Mouse (Mus musculus): Measurements from ENCODE around the gene Vdac2. TPM values are rescaled to one million over a fixed set of nuclear protein-coding genes. Genes with fewer than 3 reads are reported as not detected.

Gene Vdac2
- total RNA-seq (2022) = 100 to 1,000 TPM; 328 to 342 (median 331) TPM

- DNase-seq (ENCODE audit: low spot score in 2 of 2) = no peak
These were observed at the start of gene Vdac2 for GRCm38 (mm10) chr14:21824938-21825337. TSS of gene Vdac2 (plus strand) at chr14:21825238.

DNA sequence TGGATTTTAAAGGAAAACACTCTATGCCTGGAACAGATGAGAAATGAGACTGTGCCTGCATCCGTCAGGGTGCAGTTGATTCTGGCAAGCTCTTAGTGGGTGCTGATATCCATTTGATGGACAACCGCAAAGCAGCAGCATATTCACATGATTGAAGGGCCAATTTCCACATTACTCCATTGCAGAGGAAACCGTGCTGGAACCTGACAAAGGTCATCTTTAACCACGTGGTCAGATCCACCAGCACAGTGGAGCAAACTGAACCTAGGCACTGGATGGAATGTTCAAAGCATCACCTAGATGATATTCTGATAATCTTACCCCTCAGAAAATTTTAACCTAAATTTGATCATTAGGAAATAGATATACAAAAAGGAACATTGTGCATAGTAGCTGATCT is 48.8 kb upstream of the Vdac2 start:
- DNase-seq (ENCODE audit: low spot score in 2 of 2) = no peak

DNA sequence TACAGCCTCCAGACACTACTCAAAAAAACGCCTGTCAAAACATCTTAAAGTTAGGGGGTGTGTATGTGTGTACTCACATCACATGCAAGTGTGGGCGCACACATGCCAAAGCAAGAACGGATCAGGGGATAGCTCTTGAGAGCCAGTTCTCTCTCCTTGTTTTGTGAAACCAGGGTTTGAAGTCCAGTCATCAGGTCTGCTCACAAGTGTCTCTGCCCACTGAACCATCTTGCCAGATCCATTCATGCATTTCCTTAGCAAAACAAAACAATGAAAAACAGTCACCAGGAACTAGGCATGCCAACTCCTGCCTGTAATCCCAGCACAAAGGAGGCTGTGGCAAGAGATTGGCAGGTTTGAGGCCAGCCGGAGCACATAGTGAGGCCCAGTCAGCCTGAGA is 38.5 kb upstream of the Vdac2 start:
- DNase-seq (ENCODE audit: low spot score in 2 of 2) = no peak

- no peak for DNase-seq (ENCODE audit: low spot score in 2 of 2)
These were observed 37.7 kb upstream of the Vdac2 start for GRCm38 (mm10) chr14:21787374-21787773.

GRCm38 (mm10) chr14:21788121-21788520 is 36.9 kb upstream of the Vdac2 start:
- no peak for DNase-seq (ENCODE audit: low spot score in 2 of 2)

DNA sequence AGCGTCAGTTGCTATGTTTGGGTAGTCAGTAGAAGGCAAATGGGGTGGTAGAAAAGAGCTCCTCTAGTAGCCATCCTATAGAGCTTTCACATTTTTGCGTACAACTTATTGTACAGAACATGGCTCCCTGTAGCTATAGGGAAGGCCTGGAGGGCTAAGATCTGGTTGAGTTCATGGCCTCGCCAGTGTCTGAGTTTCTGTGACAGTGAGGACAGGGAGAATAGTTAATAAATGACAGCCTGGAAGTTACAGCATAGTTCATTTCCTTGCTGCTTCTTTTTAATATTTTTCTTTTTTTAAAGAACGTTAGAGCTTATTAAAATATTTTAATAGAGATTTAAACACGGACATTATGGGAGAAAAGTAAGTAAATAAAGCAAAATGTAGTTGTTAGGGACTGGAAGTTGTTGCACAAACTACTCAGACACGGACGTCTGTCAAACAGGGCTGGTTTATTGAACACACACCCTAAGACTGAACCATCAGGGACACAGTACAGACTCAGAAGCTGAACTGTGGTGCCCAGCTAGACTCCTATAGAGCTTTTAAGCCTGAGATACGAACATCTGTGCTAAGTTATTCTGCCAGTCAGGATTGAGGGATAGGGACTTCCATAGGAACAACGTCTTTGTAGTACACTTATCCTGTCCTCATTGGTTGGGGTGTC is 34.3 kb upstream of the Vdac2 start:
- DNase-seq (ENCODE audit: low spot score in 2 of 2) = no peak

DNA sequence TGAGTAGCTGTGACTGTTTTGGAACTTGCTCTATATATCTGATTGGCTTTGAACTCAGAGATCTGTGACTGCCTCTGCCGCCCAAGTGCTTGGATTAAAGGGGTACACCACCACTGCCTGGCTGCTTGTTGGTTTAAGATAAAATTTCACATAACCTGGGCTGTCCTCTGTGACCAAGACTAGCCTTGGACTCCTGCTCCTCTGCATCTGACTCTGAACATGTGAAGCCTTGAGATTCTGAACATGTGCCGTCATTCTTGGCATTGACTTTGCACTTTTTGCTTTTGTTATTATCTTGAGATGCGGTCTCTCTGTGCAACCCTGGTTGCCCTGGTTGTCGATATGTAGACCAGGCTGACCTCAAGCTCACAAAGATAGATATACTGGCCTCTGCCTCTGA is 33.3 kb upstream of the Vdac2 start:
- no peak for DNase-seq (ENCODE audit: low spot score in 2 of 2)

DNA sequence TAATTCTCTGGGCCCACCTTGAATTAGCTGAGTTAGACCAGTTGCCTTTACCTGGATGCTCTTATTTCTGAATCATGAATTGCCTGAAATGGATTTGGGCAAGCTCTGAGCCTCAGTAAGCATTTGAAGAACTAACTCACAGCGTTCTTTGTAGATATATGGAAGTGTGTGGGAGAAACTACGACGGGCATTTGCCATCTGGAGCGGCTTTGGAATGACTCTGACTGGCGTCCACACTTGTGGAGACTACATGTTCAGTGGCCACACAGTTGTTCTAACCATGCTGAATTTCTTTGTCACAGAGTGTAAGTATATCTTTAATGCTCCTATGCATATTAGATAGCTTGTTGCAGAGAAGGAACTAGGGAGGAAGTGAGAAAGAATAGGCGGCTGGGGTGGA is 32.8 kb upstream of the Vdac2 start:
- DNase-seq (ENCODE audit: low spot score in 2 of 2) = no peak

DNA sequence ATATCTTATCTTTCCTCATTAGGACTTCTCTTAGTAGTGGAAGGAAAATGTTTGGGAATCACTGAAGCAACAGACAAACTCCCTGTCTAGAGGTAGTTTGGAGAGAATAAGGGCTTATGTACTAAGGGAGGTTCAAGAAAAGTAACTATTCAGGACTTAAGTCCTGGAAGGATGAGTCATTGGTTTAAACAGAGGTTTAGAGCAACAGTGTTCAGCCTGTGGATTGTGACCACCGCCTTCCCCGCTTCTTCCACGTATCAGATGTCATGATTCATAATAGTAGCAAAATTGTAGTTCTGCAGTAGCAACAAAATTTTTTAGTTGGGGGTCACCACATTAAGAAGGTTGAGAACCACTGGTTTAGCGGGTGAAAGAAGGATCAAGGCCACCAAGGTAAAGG is 24.4 kb upstream of the Vdac2 start:
- no peak for DNase-seq (ENCODE audit: low spot score in 2 of 2)

DNA sequence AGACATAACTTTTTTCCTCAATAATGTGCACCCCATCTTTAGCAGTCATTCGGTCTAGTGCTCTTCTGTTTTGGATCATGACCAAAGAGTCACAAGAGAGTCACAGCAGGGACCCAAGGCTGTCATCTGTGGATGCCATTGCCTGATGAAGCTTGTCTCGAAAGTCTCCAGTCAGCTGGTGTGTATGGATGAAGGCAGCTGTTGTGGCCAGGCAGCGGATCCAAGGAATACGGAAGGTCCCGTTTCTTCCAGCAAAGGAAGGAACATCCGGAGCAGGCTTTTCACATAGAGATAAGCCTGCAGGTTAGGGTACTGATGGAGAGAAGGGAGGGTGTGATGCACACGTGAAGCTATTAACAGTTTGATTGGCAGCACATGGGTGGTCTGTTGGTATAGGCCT is 23.4 kb upstream of the Vdac2 start:
- no peak for DNase-seq (ENCODE audit: low spot score in 2 of 2)

DNA sequence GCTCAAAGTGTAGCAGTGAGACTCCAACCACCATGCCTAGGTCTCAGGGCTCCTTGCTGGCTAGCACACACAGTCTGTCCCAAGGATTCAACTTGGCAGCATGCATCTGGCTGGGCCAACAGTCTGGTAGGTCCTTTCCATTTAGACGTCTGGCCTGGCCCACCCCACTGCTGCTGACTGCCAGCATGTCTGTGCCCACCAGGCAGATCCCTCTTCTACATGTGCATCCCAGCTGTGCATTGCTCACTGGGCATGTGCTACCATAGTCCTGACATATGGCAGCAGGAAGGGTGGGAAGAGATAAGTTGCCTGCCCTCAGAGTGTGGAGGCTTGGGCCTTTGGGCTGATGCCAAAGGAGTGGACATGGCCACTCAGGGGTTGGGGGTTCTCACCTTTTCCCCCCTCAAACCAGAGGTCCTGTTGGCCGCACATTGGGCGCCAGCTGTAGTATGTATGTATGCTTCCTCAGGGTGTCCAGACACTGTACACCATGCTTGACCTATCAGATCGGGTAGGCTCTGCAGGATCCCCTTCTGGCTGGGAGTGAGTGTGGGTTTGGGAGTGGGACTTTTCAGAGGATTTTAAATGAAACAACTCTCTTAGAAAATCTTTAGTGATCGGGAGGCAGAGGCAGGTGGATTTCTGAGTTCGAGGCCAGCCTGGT is 22.4 kb upstream of the Vdac2 start:
- DNase-seq (ENCODE audit: low spot score in 2 of 2) = no peak

DNA sequence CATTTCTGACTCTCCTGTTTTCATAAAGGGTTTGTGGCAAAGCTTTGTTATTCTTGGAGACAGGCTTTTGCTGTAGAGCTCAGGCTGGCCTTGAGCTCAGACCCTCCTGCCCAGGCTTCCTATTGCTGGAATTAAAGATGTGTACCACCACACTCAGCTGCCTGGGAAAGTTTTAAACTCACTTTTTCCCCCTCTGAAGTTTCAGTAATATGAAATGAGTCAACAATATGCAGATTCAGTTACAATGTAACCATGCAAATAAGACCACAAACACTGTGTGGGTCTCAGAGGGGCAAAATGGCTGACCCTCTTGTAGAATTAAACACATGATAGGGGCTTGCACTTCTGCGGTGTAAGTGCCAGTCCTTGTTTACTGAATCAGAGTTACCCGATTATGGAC is 18.8 kb upstream of the Vdac2 start:
- no peak for DNase-seq (ENCODE audit: low spot score in 2 of 2)

DNA sequence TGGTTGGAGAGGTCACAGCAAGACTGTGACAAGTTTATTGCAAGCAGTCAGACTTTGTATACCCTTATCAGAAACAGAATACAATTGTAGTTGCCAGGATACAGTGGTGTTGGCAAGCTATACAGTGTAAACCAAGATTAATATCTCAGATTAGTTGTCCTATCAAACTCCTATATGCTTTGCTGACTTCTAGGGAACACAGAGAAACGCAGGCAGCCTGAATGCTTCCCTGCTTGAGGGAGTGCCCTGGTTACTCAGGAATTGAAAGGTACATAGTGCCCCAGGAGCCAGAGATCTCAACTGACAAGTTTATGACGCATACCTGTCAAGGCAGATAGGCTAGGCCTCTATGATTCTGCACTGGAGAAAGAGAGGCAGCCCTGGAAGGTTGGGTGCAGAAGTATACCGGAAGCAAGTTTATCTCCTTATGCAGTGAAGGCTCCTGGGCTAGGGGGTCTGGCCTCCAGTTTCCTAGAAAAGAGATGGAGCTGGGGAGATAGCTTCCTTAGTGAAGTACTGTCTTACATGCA is 18.3 kb upstream of the Vdac2 start:
- DNase-seq (ENCODE audit: low spot score in 2 of 2) = no peak

- no peak for DNase-seq (ENCODE audit: low spot score in 2 of 2)
These were observed 16.7 kb upstream of the Vdac2 start for GRCm38 (mm10) chr14:21808208-21808922.

DNA sequence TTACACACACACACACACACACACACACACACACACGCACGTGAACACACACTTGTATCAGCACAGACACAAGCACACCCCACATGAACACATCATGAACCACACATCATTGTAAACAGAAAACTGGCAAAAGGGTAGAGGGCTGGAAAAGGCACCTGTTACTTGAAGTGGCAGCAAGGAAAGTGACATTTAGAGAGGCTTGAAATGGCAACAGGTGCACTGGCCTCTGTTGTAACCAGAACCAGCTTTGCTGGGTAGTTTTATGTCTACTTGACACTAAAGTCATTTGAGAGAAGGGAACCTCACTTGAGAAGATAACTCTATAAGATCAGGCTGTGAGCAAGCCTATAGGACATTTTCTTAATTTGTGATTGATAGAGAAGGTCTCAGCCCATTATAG is 15.6 kb upstream of the Vdac2 start:
- no peak for DNase-seq (ENCODE audit: low spot score in 2 of 2)

DNA sequence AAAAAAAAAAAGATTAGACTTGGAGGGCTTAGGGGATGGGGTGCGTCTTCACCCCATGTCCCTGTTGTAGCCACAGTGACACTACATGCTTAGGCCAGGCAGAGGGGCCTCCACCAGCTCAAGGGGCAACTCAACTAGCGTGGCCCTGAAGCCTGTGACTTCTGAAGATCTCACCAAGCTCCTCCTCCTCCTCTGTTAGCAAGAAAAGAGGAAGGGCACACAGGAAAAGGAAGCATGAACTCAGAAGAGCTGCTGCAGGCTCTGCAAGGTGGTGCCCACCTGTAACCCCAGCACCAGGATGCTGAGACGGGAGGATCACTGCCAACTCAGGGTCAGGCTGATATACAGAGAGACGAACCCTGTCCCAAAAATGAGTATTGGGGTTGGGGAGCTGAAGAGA is 13.7 kb upstream of the Vdac2 start:
- no peak for DNase-seq (ENCODE audit: low spot score in 2 of 2)

- DNase-seq (ENCODE audit: low spot score in 2 of 2) = peak in 1 of 2 experiments; percentile 28
These were observed 13.2 kb upstream of the Vdac2 start for GRCm38 (mm10) chr14:21811744-21812393.

DNA sequence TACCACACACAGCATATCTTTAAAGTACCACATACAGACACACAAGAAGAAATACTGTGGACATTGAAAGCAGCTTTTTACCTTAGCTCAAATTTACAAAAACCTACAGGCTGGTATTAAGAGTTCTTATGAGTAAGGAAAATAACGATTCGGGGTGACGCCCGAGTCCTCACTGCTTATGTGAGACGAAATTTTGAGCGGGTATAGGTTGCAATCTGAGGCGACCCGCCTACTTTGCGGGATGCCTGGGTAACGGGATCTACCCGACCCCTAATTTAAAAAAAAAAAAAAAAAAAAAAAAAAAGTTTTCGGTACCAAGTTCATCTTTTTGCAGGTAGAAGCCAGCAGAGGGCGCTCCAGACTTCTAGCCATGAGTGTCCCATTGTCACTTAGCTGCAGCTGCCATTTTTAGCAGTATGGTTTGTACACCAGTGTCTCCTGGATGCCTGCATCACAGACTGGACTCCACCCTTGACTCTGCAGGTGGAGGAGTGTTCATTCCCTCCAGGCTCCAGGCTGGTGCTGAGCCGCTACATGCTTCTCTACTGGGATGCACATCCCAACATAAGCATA is 12.4 kb upstream of the Vdac2 start:
- DNase-seq (ENCODE audit: low spot score in 2 of 2) = peak; percentile 45 to 68

DNA sequence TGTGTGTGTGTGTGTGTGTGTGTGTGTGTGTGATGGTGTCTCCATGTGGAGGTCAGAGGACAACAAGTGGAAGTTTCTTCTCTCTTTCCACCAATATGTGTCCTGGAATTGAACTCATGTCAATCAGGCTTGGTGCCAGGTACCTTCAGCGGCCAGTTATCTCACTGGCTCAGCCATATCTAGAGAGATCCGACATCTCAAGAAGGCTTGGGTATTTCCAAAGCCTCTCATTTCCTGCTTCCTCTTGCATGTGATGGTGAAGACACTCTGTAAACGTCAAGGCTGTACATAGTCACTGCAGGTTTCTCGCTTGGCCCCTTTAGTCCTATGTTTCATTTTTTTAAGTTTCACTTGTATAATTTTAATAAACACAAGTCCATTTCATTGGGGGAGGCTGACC is 11.8 kb upstream of the Vdac2 start:
- no peak for DNase-seq (ENCODE audit: low spot score in 2 of 2)

- DNase-seq (ENCODE audit: low spot score in 2 of 2) = no peak
These were observed 11.2 kb upstream of the Vdac2 start for GRCm38 (mm10) chr14:21813847-21814246.

DNA sequence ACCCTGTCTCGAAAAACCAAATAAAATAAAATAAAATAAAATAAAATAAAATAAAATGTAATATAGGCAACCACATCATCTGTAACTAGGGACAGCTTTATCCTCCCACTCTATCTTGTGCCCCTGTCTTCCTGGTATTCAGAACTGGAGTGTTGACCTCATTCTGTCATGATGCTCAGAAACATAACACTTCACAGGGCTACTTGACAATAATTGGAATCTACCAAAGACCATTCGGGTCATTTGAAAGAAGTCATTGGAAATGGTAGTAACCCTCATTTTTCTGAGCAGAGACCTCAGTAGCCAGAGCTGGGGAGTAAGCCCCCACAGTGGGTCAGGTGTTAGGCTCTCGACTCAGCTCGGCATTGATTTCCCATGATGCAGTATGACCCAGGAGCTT is 10.4 kb upstream of the Vdac2 start:
- no peak for DNase-seq (ENCODE audit: low spot score in 2 of 2)

DNA sequence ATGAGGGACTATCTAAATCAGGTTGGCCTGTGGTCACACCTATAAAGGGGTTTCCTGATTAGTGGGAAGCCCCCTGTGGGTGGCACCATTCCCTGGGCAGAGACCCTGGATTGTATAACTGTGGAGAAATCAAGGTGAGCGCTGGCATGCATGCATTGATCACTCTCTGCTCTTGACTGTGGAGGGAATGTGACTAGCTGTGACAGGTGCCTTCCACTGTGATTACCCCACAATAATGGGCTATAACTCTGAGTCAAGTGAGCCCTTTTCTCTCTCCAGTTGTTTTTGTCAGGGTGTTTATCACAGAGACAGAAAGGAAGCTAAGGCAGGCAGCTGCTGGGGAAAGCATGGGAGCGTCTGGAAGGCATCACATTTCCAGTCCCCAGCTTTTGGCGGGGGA is 8.8 kb upstream of the Vdac2 start:
- no peak for DNase-seq (ENCODE audit: low spot score in 2 of 2)

Measured in gastrocnemius, adult 8-10 months (tissue).